In the genomic region with DNA sequence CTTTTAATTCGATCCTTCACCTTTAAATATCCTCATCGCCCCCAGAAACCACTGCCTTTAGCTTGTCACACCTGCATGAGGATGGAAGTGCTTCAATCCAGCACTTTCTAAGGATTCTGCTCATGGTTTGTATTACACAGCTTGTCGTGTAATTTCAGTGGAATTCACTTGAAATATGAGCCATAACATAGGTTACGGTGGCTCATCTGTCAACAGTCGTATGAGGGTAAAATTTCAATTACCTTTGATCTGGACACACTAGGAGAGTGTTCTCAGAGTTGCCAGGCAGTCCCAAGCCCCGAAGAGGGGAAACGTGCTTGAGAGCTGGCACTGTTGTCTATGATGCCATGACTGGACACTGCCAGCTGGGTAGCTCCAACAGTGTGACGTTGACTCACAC, we compare ENCODE assay signal across 28 mouse cellular contexts.
DNase-seq lines count a peak whose midpoint lies in the region; ATAC-seq and TF ChIP-seq lines count a peak whose summit lies in the region.
"Had no signal": no experiment of that assay in that cellular context is flagged by ENCODE, and none has a peak within 500 bp of the region (broad histone marks: within the 10 kb centered on the region; RNA-seq: fewer than 3 reads in every experiment).

No protein-coding gene starts in this region.

- H3K4me1 ChIP-seq in megakaryocyte, embryonic 14.5 days, result no peaks in the 10 kb centered on the region
- H3K4me1 ChIP-seq in midbrain, embryonic 14.5 days (ENCODE audit: control insufficient read depth, insufficient read depth, low read length), result peaks cover 5% of the 10 kb centered on the region; the same call in 1 of the 2 replicates
- H3K4me1 ChIP-seq in thymus, adult 2 months (replicated peaks; ENCODE audit: control insufficient read depth, insufficient read depth, low read length), result no peaks in the 10 kb centered on the region

- H3K4me2 ChIP-seq in midbrain, embryonic 14.5 days (ENCODE audit: low read length), result no peak overlapping the region
- H3K4me2 ChIP-seq: heart, embryonic 12.5 days; hindbrain, embryonic 15.5 days; limb, embryonic 13.5 days; liver, embryonic 11.5 days; midbrain, embryonic 15.5 days had no signal

- H3K9ac ChIP-seq in midbrain, embryonic 14.5 days (replicated peaks; ENCODE audit: low read length), result no peak overlapping the region
- H3K9ac ChIP-seq: heart, embryonic 12.5 days; hindbrain, embryonic 15.5 days; limb, embryonic 13.5 days; midbrain, embryonic 15.5 days had no signal

- no peak for ATAC-seq in megakaryocyte, adult 5-6 weeks (ENCODE audit: poor library complexity, severe bottlenecking)
- no peak for ATAC-seq in midbrain, embryonic 14.5 days (ENCODE audit: low FRiP score, low TSS enrichment)
- ATAC-seq: forebrain, embryonic 14.5 days; inflammation-experienced regulatory T-cells, adult 6 months; midbrain, embryonic 15.5 days had no signal

- DNase-seq in embryo, embryonic 10.5 days (ENCODE audit: low spot score), result peak; percentile 44
- DNase-seq in embryo, embryonic 11 days, result no peak
- peak; percentile 52 for DNase-seq in forelimb bud, embryonic 11.5 days (ENCODE audit: low read depth, low spot score)
- DNase-seq in midbrain, embryonic 14.5 days, result no peak
- DNase-seq in thymus, adult 2 months, result no peak
- DNase-seq: adrenal gland, adult 8-10 months; cerebellum, adult 8-10 months; cerebellum, postnatal 25 days; gastrocnemius, adult 2 months; gastrocnemius, postnatal 36 days; heart, adult 18-20 months; heart, postnatal 4 days; kidney, adult 8-10 months; kidney, postnatal 4 days; lung, postnatal 36 days; right cerebral cortex, postnatal 4 days had no signal

- H3K27me3 ChIP-seq in megakaryocyte, embryonic 14.5 days (replicated peaks), result no peaks in the 10 kb centered on the region
- no peaks in the 10 kb centered on the region for H3K27me3 ChIP-seq in midbrain, embryonic 14.5 days (ENCODE audit: control insufficient read depth, insufficient read depth, low read length)
- H3K27me3 ChIP-seq in thymus, adult 2 months (ENCODE audit: control insufficient read depth, insufficient read depth, low read length), result no peaks in the 10 kb centered on the region
- H3K27me3 ChIP-seq: CH12.LX; heart, embryonic 12.5 days; hindbrain, embryonic 15.5 days; limb, embryonic 13.5 days; midbrain, embryonic 15.5 days had no signal

- peak overlapping the region; percentile 44 for H3K4me3 ChIP-seq in megakaryocyte, embryonic 14.5 days (replicated peaks)
- H3K4me3 ChIP-seq in midbrain, embryonic 14.5 days (replicated peaks; ENCODE audit: low read depth, low read length), result no peak overlapping the region
- no peak overlapping the region for H3K4me3 ChIP-seq in thymus, adult 2 months (ENCODE audit: control insufficient read depth, insufficient read depth, low read length)
- H3K4me3 ChIP-seq: gastrocnemius, adult 2 months; heart, embryonic 12.5 days; hindbrain, embryonic 15.5 days; left cerebral cortex, adult 2 months; limb, embryonic 13.5 days; midbrain, embryonic 15.5 days had no signal

- no peak for TF ChIP-seq CTCF in thymus, adult 2 months (IDR thresholded peaks at IDR 0.05; ENCODE audit: borderline replicate concordance, control insufficient read depth, extremely low read depth, insufficient read depth, low read length, poor library complexity)

- no peaks in the 10 kb centered on the region for H3K36me3 ChIP-seq in megakaryocyte, embryonic 14.5 days (replicated peaks; ENCODE audit: low read length)
- H3K36me3 ChIP-seq in midbrain, embryonic 14.5 days (ENCODE audit: control insufficient read depth, insufficient read depth, low read length), result peaks cover 8% of the 10 kb centered on the region; the same call in 1 of the 2 replicates
- no peaks in the 10 kb centered on the region for H3K36me3 ChIP-seq in thymus, adult 2 months (ENCODE audit: control insufficient read depth, insufficient read depth, low read length)

- 0 out of 2 replicates have a peak, but pooled peaks cover 5% of the 10 kb centered on the region for H3K9me3 ChIP-seq in megakaryocyte, embryonic 14.5 days
- H3K9me3 ChIP-seq in midbrain, embryonic 14.5 days (ENCODE audit: control insufficient read depth, low read length), result no peaks in the 10 kb centered on the region
- H3K9me3 ChIP-seq: heart, embryonic 12.5 days; hindbrain, embryonic 15.5 days; limb, embryonic 13.5 days; midbrain, embryonic 15.5 days had no signal

- H3K27ac ChIP-seq in midbrain, embryonic 14.5 days (replicated peaks; ENCODE audit: low read depth, low read length), result no peak overlapping the region
- H3K27ac ChIP-seq in thymus, adult 2 months (ENCODE audit: control insufficient read depth, insufficient read depth, low read length), result no peak overlapping the region
- H3K27ac ChIP-seq: gastrocnemius, adult 2 months; hindbrain, embryonic 15.5 days; kidney, postnatal 0 days; midbrain, embryonic 15.5 days had no signal

- TF ChIP-seq POLR2A in thymus, adult 2 months (IDR thresholded peaks at IDR 0.05; ENCODE audit: control insufficient read depth, extremely low read depth, insufficient read depth, low read length, poor library complexity), result no peak

- WGBS in midbrain, embryonic 14.5 days, result 90% methylated on average over 8 of the region's 8 CpGs
- 92% methylated on average over 8 of the region's 8 CpGs for WGBS in thymus, adult 2 months

Comparison
In these comparisons a context has a peak if more than half of its experiments do, and no peak if none do; other contexts are left out.
1. DNase-seq: peak in embryo, embryonic 10.5 days (single experiment) and forelimb bud, embryonic 11.5 days (single experiment); none in embryo, embryonic 11 days (single experiment), midbrain, embryonic 14.5 days (single experiment) and thymus, adult 2 months (single experiment).